Mouse (Mus musculus): ENCODE results near the gene Hs6st3.

Gene Hs6st3

DNA sequence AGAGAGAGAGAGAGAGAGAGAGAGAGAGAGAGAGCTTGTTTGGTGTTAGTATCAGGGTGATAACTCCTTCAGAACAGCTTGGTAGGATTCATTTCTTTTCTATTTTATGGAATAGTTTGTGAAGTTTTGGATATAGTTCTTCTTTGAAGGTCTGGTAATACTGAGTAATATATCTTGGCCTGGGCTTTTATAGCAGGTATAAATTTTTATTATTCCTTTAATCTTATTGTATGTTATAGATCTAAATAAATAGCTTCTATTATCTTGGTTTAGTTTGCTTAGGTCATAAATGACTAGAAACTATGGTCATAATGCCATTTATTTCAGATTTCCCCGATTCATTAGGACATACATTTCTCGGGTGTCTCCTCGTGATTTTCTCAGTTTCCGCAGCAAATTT, 675.8 kb downstream of the Hs6st3 start:
- DNase-seq = no peak

DNA sequence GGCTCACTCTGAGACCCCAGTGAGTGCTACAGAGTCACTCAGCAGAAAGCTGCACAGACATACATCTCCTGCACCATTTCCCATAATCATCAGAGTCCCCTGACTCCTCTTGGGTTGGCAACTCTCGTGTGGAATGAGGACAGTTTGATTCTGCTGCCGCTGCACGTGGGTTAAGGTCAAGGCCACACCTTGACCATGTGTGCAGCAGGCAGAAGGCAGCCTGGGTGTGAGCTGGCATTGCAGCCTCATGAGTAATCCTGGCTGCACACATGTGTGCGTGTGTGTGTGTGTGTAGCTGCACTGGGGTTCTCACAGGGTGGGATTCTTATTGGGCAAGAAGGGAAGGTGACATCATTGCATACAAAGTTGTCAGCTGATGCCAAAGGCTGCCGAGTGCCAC, 677.5 kb downstream of the Hs6st3 start:
- no peak for DNase-seq

DNA sequence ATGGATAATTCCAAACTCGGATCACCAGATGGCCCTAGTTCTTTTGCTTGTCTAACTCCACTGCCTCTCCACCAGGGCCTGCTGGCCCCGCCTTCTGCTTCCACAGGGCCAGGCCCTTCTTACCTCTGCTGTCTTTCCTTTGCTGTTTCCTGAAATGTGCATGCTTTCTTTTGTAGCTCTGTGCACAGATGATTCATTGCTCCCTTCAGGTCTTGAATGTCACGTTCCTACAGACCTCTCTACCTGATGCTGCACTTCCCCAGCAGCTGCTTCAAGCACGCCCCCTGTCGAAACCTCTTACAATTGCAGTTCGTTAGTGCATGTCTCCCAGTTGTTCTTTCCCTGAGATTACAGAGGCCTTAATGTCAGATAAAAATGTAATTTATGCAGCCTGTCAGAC, 682.4 kb downstream of the Hs6st3 start:
- DNase-seq = no peak

DNA sequence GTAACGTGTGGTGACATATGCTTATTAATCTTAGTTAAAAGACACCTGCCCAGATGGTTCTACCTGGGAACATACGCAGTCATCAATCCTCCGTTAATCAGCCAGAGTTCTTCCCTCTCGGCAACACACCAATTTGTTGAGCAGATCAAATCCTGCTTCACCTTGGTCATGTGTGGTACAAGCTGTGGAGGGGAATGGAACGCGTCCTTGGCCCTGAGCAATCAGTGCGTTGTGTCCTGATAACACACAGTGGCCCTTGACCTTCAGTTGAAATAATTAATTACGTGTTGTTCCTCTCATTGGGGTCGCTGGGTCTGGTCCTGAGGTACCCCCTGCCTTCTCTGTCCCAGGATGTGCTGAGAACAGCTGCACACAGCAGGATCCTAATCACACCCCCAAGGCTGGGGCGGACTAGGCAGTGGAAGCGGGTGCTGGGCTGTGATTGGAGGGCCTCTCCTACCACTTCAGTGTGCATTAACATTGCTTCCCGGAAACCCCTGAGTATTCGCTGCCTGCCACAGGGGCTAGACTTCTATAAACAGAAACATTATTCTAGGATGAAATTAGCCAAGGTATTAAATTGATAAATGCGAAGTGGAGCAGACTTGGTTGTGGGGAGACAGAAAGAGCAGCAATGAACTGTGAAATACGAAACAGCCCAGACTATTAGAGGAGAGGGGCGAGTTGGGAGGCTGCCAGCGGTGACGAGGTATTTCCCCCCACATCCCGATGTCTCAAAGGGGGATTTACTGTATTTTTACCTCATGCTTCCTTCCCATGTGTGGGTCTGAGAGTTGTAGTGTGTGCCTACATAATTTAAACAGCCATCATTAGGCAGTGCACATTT, 693.2 kb downstream of the Hs6st3 start:
- no peak for DNase-seq

DNA sequence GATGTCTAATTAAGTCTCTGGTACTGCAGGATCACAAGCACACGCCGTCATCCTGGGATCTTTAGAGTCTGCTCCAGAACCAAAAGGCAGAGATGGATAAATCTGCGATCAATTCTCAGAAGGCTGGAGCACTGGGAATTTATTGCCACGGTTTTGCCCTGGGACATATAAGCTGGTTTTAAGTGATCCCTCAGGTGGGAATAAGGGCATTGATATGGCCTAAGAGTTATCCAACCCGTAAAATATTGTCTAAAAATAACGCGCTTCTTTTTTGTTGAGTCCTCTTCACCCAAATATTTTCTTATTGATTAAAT, 693.8 kb downstream of the Hs6st3 start:
- DNase-seq = no peak

DNA sequence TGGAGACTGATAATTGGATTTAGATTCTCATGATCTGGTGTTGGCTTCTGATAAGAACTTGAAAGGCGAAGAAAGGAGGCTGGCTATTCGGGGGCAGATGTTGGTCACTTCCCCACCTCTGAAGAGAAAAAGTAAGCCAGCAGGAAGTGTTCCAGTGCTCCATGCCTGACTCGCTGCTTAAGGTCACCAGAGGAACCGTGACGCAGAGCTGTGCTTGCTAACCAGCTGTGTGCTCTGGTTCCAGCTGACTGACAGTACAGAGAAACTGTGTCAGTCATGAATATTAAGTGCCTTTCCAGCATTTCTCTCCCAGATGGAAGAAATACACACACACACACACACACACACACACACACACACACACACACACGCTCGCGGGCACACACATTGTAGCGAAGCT, 694.8 kb downstream of the Hs6st3 start:
- DNase-seq = no peak

DNA sequence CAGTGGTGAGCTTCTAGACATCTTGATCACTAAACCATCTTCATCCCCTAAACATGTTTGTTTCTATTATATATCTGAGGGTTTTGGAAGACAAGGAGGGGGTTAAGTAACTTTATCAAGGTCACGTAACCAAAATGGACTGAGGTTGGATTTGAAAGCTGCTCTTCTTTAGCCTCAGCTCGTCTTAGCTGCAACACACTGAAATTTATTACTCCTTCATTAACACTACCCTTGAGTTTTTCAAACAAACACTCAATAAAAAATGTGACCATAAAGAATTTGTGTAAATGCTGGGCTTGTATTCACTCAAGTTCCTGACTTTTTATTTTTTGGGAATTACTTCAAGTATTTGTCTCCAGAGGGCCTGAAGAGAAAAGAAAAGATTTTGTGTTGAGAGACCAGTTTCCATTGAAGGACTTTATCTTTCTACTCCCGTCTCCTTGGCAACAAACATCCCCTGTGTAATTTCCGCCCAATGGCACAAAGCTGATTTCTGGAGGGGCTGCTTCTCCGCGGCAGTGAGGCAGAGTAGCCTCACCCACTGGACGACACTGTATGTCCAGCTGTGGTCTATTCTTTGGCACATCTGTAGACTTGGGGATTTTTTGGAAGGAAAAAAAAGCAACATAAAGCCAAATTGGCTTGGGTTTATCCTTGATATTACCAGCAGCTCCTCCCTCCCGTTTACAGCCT, 696.0 kb downstream of the Hs6st3 start:
- no peak for DNase-seq

DNA sequence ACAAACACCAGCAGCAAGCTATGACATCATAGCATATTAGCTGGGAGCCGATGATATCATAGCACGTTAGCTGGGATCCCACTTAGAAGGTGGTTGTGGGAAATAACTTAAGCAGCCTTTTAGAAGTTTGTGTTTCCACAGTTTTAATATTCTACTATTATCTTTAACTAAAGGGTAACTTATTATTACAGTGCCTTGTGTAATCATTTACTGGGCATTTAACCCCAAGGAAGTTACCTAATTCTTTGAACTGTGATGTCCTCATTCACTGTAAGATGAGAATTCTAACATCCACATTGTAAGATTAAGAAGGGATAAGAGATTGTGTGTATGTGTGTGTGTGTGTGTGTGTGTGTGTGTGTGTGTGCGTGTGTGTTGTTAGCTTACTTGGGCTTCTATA, 697.9 kb downstream of the Hs6st3 start:
- DNase-seq = no peak

DNA sequence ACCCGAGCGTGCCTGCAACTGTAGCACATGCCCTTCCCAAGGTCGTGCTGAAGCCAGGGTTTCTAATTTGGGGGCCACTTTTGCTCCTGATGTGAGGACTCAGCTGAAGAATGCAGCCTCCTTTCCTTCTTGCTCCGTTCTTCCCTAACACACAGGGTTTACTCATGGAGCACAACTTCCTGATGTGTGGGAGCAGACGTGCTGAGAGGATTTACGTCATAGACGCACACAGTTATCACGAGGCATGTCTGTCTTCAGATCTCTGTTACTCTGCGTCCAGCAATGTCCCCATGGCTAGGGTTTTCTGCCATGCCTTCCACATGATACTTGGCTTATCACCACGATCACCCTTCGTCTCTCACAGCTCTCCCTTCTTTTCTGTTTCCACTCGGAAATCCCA, 709.4 kb downstream of the Hs6st3 start:
- no peak for DNase-seq

DNA sequence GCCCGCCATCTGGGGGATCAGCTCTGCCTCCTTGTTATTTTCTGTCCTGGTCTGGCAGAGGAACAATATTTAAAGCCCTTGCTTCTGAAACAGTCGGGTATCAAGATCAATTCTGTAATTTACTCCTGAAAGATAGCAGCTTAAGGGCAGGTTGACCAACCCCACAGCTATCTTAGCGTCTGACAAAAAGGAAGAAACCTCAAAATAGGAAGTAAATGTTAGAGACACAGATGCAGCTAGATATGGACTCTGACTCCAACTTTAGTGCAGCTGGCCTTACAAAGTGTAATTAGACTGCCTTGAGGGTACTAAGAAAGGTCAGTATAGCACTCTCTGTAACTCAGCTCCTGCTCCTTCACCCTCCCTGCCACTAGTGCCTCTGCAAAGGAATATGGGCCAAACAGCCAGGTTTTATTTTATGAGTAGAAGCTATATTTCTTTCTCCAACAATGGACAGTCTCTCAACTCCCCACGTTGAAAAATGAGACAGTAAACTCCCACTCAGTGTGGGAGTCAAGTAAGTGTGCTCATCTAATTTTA, 710.7 kb downstream of the Hs6st3 start:
- no peak for DNase-seq

DNA sequence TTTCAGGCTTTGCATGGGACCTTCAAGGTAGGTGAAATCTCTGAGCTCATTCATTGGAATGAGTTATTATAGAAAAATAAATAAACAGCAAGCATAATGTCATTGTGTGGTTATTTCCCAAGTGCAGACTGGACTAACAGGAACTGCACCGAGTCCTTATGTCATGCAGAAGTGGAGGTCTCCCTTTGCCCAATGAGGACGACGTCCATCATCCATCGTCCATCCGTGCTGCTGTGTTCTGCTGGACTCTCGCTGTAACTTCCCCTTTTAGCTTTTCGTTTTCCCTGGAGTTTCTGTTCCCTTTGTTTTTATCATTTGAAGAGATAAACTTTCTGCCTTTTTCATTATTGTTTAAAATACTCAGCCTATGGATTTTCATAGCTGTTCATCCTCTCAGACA, 711.2 kb downstream of the Hs6st3 start:
- DNase-seq = no peak

DNA sequence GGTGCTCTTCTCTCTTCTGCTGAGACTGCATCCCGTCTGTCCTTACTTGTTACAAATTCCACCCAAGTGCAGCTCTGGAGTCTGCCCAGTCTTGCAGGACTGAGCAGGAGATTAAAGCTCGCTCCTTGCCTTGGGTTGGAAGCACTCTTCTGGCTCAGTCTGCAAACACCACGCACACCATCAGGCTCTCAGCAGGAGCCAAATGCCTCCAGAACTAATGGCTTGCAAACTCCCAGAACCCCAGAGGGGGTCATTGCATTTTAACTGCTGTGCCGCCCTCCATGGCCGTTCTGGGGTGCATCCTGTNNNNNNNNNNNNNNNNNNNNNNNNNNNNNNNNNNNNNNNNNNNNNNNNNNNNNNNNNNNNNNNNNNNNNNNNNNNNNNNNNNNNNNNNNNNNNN, 714.0 kb downstream of the Hs6st3 start:
- DNase-seq = no peak

DNA sequence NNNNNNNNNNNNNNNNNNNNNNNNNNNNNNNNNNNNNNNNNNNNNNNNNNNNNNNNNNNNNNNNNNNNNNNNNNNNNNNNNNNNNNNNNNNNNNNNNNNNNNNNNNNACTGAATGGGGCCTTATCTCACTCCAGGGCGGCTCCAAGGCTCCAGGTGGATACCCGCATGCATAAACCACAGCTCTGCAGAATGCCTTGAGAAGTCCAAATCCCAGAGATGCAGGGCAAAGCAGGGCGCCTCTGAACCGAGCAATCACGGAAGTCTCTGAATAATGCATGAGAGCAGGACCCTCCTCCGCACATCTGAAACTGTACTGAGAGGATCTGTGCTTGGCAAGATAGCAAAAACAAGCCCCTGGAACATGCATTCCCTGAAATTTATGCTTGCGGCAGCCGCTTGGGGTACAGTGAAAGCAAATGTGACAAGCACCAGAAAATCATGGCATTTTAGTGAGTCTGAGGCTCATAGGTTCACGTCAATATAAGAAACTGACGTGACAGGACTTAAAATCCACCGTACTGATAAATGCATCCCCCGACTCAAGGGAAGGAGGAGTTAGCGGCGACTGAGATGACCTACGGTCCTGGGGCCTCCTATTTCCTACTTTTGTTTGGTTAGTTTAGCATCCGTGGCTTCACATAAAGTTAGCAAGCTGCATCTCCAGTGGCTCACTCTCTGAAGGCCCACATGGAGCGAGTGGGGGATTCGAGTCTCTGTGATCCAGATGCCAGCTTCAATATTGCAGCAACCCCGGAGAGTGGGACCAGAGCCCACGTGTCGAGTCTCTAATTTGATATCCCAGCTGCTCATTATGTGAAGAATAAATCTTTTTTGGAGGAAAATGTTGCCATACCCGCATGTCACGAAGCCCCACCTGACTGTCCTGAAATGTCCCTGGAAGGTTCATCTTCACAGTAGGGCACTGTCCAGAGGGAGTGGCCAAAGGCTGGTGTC, 719.5 kb downstream of the Hs6st3 start:
- no peak for DNase-seq

DNA sequence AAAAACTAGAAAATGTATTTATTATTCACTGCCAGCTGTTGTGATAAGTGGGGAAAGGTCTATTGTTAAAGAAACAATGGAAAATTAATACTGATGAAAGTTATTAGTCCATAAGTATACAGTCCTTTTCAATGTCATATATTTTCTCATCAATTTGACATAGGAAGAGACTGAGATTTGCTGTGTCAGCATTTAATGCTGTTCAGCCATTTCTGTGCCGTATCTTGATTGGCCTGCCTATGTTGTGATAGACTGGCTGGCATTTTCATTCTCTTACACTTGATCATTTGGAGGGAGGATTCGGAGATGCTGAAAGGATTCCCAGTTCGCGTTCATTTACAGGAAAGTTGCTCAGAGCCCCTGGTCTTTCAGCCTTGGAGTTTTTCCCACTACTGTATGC, 735.5 kb downstream of the Hs6st3 start:
- no peak for DNase-seq

DNA sequence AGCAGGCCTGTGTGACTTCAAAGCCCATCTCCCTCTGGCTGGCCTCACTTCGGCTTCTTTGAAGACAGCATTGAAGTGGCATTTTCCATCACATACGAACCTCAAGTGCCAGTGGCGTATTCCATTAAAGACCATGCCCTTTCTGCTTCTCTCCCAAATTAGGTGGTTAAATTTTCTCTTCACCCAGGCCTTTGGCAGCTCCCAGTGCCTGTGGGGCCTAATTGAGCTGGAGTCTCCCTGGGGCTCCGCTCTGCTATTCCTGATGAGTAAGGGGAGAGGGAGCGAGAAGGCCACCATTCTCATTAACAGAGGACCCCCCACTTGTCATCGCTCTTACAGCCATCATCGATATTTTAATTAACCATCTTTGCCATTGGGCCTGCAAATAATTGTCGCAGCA, 754.8 kb downstream of the Hs6st3 start:
- DNase-seq = no peak

DNA sequence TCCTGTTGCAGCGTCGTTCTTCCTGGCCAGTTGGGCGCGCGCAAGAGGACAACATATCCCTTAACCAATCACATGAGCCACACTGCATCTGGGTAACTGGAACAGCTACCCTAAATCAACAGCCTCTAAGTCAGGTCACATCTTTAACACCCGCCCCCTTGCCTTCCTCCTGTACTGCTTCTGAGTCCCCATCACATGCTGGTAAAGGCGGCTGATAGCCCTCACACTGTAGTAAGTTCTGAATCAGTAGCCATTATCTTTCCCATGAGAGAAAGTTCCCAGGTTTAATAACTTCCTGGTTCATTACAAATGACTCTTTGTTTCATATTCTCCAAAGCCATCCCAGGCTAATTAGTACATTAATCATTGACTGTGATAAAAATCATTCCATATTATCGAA, 757.0 kb downstream of the Hs6st3 start:
- DNase-seq = no peak

DNA sequence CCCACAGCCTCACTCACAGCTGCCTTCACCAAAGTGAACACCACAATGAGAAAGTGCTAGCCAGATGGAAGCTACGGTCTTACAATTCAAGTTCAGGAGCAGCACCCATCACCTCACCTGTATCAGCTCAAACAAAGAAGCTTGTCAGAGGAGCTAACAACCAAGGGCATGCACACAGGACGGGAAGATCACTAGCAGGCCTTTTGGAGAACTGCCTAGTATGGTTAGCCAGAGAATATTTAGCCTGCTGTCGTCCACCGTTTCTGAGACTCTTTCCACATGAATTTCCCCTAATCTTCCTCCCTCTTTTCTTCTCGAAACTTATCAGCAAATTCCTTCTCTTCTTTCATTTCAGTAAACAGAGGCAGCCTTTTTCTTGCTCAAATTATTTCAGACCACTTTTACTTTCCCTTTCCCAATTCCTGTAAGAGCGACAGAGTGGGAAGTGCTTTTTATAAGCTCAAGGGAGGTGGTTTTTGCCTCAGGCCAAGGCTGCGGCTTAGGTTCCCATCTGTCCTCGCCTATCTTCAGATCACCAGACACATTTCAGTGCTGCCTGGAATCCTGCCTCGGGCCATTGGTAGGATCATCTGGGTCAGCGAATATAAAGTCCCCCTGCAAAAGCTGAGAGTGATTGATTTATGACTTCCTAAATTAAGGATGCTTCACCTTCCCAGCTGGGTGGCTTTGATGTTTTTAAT, 757.8 kb downstream of the Hs6st3 start:
- no peak for DNase-seq

DNA sequence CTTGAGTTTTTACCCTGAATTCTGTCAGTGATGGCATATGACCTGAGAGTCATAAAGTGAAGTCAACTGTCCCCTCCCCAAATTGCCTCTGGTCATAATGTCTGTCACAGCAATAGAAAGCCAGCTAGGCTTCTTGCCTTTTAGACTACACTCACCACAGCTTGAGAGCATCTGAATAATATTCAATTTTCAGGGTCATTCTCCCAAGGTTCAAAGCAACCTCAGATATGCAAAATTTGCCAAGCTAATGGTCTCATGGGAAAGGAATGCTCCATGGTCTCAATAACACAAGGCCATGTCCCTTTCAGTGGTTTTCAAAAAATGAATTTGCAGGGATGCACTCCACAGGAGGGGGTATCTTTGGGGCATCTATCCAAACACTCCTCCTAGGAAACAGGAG, 764.3 kb downstream of the Hs6st3 start:
- DNase-seq = no peak

DNA sequence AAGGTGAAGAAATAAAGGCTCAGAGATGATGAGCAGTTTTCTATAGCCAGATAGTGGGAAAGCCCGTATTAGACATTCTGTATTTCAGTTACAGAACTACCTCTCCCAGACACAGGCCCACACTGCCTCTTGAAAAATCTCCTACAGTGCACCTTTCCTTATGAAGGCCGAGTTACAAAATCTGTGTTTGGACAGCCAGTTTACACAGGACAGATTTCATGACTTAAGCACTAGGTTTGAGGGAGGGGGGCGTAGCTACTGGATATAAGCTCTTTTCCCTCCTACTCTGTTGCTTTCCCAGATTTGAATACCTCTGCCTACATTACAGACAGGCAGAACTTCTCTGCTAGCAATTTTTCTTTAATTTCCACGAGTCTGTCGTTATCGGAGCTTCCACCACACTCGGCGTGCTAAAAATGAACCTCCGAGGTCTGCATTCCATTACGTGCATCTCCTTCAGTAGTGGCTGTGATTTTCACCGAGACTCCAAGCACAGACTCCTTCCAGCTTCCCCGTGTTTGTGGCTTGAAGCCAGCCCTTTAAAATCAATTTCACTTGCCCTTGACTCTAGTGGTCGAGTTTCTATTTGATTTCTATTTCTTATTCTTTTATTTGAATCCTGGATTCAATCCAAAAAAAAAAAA, 770.0 kb downstream of the Hs6st3 start:
- DNase-seq = no peak

DNA sequence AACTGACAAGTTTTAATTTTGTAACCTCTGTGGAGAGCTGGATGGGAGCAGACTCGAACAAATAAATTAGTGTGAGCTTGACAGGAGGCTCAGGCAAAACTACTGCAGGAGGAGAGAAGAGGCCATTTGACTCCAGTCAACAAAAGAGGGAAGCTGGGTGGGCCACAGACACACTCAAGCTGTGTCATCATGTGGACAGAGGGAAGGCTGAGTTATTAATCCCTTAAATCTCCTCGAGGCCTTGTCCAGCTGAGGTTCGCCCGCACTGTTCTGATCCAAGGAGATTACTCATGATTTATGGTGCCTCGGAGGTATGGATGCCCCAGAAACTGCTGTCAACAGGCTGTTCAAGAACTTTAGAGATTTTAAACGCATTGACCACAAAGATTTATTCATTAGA, 776.4 kb downstream of the Hs6st3 start:
- DNase-seq = no peak

DNA sequence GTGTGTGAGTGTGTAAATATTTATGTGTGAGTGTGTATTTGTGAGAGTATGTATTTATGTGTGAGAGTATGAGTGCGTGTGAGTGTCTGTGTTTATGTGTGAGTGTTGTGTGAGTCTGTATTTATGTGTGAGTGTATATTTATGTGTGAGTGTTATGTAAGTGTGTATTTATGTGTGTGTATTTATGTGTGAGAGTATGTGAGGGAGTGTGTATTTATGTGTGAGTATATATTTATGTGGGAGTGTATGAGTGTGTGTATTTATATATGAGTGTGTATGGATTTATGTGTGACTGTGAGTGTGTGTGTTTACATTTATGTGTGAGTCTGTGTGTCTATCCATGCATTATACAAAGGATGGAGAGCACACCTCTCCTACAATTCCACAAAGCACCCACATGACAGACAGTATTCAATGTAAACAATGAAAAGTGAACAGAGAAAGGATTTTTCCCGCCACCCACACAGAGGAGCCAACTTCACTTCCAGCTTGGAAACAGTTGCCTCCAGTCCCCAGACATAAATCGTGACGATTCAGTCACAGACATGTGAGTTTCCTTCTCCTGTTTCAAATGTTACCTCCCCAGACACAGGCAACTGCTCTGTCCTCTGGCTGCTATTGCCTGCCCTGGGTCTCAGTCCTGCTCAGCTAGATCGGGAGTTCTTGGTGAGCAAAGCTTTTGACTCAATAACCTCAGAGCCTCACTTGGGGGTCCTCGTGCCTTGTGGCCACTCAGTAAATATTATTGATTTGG, 780.3 kb downstream of the Hs6st3 start:
- DNase-seq = no peak
